Mouse (Mus musculus) cerebral cortex, adult 2 months (tissue): ENCODE measurements around the gene Nudt8.

Experiments used
- WGBS: fragments of 180-500 bp; shearing (Covaris S2); methylation state at CpG from one replicate; pipeline ENCODE4 v1.1.7; 2018; 5-methylcytosine and 5-hydroxymethylcytosine counted together

Nudt8 gene

DNA sequence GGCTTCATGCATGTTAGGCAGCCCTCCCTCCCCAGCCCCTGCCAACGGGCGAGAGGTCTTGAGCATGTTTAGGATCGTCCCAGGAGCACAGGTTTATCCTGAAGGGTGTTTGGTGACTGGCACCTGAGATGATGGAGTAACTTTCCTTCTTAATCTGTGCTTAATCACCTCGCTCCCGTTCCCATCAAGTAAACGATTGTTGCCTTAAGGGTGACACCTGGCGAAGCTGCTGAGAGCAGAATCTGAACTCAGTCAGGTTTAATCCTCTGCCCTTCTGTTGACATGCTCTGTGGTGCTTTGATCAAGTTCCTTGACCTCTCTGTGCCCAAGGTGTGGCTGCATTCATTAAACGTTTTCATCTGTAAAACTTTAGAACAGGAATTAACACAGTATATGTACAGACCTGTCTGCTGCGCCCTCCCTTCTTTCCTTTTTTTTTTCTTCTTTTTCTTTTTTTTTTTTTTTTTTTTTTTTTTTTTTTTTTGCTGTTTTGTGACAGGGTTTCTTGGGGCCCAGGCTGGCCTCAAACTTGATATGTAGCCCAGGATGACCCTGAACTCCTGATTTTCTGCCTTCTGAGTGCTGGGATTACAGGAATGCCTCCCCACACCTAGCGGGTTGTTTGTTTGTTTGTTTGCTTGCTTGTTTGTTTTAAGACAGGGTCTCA is 17.7 kb downstream of the Nudt8 start:
- 72% methylated on average over 10 of the region's 10 CpGs for WGBS

DNA sequence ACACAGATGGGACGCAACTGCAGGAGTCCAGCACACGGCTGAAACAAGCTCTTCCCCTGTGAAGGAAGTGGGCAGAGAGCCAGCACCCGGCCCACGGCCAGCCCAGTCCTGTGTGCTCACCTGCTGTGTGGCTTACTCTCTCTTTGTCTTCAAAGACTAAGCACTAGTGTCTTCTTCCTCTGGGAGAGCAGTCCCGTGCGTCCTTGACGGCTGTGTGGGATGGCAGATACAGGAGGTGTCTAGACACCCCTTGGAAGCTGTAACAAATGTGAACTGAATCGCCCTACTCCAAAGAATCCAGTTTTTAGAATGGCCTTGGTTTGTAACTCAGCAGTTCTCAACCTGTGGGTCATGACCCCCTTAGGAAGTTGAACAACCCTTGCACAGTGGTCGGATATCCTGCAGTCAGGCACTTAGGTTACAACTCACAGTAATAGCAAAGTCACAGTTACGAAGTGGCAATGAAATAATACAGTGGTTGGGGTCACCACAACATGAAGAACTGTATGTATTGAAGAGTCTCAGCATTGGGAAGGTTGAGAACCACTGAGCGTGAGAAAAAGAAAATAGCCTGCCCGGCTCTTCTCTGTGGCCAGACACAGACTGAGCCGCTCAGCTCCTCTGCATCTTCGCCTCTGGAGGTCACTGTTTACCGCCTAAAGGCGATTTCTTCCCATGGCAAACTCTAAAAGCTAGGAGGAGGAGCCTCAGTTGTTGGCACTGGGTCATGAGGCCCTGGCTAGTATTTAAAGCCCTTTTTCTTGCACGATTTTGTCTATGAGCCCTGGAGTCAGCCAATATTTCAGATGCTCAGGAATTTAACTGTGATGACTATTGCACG is 18.6 kb downstream of the Nudt8 start:
- WGBS: 20% methylated on average over 18 of the region's 18 CpGs

DNA sequence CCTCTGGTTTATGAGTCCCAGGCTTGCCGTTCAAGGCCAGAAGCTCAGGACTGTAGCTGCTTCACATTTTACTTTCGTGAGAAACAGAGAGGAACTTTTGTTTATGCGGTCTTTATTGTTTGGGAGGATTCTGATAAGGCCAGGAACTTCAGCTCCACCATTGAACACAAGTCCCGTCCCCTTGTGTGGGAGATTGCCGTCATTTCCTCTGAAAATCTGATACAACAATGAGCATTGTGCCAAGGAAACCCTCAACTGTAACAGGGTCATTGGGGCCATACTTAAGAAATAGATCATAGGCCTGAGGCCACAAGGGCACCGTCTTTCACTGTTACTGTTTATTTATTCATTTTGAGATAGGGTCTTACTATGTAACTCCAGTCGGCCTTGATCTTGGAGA is 22.8 kb downstream of the Nudt8 start:
- 81% methylated on average over 7 of the region's 7 CpGs for WGBS

DNA sequence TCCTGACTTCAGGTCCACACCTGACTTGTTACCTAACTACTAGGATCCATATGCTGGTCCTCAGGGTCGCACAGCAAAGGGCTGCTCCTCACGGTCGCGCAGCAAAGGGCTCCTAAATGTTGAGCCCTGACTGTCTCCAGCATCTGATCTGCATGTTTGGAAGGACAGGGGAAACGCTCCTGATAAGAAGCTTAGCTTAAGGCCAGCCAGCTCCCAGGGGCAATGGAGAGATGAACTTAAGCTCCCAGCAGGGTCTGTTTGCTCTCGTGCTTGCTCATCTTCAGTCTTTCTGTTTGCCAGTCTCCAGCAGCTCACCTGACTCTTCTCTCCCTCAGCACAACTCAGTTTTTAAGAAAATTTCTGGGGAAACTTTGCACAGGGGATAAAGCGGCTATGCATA is 32.3 kb downstream of the Nudt8 start:
- WGBS: 79% methylated on average over 7 of the region's 7 CpGs

DNA sequence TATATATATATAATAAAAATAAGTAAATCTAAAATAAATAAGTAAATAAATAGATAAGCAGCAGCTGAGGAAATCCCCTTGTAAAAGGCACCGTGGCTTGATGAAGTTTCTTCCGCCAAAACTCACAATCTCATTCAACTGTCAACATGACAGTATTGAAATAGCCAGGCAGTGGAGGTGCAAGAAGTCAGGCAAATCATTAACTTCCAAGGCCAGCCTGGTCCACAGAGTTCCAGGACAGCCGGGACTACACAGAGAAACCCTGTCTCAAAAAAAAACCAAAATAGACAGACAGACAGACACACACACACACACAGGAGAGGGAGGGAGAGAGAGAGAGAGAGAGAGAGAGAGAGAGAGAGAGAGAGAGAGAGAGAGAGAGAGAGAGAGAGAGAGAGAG is 32.9 kb downstream of the Nudt8 start:
- WGBS: 82% methylated on average over 3 of the region's 3 CpGs

DNA sequence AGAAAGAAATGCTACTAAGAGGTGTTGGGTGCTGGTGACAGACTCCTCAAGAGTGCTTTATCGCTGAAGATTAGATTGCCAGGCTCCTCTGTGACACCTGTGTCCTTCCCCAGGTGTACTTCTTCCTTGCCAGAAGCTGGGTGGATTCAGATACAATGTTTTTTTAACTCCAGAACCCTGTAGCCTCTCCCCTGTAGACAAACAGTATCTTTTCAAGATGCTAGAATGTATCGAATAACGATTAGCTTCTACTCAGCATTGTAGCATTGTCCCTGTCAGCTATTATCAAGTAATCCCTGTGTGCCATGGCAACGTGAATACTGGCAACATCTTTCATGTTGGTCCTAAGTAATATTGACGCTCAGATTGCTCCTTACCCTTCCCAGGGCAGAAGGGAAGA is 33.4 kb downstream of the Nudt8 start:
- WGBS: 61% methylated on average over 5 of the region's 5 CpGs

DNA sequence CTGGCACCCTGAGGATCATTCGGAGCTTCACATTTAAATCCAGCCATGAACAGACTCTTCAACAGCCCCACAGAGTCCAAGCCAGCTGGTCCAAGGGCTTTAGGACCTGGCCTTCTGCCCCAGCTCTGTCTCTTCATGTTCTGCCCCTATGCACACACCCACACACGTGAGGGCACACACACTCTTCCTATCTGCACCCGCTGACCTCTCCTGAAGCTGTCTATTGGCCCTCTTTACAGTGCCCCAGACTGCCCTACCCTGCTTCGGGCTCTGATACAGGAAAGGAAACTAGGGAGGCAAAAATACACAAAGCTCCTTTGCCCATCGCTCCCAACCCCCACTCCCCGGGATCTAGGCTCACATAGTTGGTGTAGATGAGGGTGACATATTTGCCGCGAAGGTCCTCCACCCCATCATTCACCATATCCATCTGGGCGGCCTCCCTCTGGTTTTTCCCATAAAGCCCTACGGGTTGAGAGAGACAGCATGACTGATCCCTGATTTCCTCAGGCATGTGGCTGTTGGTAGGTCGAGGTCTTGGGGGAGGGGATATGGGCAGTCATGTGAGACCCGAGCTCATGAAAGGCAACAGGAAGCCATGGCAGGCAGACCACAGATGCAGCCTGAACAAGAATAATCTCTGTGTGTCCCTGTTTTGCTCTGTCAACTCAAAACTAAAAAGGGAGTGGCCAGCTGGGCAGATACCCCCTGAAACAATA is 36.1 kb downstream of the Nudt8 start:
- WGBS: 79% methylated on average over 12 of the region's 12 CpGs

DNA sequence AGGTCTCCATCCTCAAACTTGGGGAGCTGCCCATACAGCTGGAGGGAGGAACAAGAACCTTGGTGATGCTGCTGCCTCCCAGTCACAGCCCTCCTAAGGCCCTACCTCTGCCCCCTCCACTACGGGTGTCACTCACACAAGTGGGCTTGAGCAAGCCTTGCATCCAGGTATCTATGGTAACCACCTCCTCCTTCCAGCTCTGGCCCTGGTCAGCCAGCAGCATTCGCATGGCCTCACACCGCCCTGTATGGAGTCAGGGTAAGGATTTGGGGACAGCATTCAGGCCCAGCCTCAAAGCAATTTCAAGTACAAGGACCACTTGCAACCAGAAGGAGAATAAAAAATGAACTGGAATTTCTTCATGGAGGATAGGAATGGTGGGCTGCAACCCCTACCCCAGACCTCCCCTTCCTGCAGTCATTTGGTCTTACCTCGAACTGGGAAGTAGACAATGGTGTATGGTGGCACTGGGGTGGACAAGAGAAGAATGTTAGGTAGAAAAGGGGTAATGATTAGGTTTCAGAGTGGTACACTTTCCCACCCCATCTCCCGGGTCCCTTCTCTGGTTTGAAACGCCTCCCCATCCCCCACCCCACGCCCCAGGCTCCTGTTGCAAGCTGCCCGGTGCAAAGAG is 36.9 kb downstream of the Nudt8 start:
- WGBS: 18% methylated on average over 7 of the region's 8 CpGs

DNA sequence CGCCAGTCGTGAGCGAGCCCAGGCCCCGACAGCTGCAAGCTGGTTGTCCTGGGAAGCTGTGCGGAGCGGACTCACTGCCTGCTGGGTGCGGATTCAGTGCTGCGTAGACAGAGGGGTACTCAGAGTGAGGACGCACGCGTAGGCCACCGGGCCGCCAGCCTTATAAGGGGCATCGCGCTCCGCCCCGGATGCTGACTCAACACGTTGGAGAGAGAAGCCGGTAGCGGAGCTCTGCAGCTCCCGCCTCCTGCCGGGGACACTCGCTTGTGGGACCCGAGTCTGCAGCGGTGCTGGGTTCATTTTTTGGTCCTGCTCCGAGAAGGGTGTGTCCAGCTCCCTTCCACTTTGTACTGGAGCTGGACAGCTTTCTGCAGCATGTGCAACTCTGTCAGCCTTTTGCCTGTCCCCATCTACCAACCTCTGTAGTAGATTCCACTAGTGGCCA is 37.4 kb downstream of the Nudt8 start, which contains the start of gene Gstp1:
TSS of gene Gstp1 (minus strand) at position 198 of the 445 bp plus-strand sequence.
- WGBS: under 1% methylated on average over 26 of the region's 26 CpGs

DNA sequence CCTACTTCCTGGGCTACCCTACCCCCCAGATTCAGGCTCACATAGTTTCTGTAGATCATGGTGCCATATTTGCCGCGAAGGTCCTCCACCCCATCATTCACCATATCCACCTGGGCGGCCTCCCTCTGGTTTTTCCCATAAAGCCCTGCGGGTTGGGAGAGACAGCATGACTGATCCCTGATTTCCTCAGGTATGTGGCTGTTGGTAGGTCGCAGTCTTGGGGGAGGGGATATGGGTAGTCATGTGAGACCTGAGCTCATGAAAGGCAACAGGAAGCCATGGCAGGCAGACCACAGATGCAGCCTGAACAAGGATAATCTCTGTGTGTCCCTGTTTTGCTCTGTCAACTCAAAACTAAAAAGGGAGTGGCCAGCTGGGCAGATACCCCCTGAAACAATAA is 40.6 kb downstream of the Nudt8 start:
- 93% methylated on average over 5 of the region's 5 CpGs for WGBS

DNA sequence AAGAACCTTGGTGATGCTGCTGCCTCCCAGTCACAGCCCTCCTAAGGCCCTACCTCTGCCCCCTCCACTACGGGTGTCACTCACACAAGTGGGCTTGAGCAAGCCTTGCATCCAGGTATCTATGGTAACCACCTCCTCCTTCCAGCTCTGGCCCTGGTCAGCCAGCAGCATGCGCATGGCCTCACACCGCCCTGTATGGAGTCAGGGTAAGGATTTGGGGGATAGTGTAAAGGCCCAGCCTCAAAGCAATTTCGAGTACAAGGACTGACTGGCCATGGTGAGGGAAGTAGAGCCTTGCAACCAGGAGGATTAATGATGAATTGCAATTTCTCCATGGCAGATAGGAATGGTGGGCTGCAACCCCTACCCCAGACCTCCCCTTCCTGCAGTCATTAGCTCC is 41.1 kb downstream of the Nudt8 start:
- WGBS: 91% methylated on average over 3 of the region's 4 CpGs

DNA sequence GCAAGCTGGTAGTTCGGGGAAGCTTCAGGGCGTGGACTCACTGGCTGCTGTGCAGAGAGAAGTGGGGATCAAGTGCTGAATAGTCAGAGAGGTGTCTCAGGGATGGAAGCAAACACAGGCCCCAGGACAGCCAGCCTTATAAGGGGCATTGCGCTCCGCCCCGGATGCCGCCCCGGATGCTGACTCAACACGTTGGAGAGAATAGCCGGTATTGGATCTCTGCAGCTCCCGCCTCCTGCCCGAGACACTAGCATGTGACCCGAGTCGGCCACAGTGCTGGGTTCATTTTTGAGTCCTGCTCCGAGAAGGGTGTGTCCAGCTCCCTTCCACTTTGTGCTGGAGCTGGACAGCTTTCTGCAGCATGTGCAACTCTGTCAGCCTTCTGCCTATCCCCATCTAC is 41.7 kb downstream of the Nudt8 start:
- WGBS: 77% methylated on average over 14 of the region's 14 CpGs

DNA sequence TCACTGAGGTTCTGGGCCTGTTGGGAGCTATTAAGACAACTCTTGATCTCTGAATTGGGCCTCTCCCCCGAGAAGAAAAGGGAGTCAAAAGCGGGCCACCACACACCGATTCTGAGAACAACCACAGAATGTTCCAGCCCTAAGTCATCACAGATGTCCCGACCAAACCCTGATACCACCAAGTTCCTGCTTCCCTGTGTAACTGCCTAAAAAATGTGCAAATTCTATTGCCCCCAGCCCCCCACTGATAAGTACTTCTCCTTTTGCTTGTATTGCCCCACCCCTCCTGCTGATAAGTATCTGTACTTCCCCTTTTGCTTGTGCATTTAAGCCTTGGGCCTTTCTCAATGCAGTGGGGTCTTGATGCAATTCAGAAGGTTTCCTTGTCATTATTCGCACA is 43.7 kb downstream of the Nudt8 start:
- WGBS: 90% methylated on average over 5 of the region's 5 CpGs

DNA sequence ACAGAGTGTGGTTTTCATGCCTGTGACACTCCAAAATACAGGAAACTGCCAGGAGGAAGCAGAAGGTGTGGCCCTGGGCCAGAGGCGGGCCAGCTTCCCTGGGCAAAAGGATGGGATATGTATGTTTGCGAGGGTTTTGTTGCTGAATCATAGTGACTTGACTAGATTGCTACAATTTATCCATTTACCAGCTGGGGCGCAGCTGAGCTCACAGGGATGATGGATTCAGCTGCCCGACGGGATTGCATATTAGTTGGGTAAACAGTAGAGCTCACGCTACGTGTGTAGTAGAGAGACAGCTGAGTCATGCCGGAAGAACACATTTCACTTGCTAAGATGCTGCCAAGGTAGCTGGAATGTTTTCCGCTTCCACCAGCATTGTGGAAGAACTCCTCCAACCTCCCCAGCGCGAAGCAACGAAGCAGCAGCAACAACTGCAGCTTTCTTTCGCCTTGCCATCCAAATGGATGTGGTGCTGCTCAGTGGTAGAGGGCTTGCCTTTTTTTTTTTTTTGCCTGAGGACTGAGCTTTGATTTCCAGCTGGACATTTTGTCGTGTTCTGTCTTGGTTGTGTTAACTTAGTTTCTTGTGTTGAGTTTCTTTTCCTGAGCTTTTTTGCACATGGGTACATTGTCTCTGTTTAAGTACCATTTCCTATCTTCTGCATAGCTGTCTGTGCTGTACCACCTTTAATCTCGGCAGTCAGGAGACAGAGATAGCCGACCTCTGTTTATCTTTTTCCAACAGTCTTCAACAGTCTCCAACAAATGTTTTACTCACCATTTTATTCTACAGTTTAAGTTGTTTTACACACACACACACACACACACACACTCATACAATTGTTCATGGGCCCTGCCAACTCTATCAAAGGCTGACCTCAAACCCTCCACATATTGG is 45.8 kb downstream of the Nudt8 start, which contains the start of gene Gstp2:
TSS of gene Gstp2 (minus strand) at position 58 of the 900 bp plus-strand sequence.
- 15% methylated on average over 16 of the region's 16 CpGs for WGBS

DNA sequence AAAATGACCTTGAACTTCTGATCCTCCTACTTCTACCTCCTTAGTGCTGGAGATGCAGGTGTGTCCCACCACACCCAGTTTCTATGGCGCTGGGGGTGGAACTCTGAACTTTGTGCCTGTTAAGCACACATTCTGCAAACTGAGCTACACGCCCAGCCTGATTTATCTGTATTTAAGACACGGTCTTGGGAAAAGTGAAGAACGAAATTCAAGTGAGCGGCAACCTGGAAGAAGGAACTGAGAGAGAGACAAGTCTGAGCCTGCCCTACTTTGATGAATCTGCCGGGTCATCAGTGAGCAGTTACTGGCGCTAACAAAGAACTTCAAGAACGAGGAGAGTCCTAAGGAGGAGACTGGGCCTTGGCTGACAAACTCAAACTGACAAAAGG is 46.5 kb downstream of the Nudt8 start:
- 89% methylated on average over 8 of the region's 8 CpGs for WGBS

DNA sequence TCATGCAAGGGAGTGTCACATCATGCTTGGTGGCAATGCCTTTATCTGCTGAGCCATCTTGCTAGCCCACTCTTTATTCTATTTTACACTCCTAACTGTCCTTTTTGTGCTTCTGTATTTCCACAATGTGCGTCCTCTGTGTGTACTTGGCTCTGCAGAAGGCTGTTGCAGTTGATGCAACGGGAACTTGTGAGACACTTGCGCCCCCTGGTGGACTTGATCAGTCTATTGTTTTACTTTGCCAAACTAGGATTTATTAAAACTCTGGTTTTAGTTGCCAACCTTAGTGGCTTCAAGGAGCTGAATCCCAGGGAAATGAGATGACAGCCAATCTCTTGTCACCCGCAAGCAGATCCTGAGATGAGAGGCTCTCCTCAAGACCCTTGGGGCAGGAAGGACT is 47.5 kb downstream of the Nudt8 start:
- 12% methylated on average over 4 of the region's 4 CpGs for WGBS

DNA sequence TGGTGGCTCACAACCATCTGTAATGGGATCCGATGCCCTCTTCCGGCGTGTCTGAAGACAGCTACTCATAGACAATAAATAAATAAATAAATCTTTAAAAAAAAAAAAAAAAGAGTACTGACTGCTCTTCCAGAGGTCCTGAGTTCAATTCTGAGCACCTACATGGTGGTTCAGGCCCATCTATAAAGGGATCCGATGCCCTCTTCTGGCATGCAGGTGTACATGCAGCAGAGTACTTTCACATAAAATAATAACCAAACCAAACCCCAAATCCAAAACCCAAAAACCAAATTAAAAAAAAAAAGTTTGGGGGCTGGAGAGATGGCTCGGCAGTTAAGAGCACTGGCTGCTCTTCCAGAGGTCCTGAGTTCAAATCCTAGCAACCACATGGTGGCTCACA is 48.7 kb downstream of the Nudt8 start:
- 89% methylated on average over 5 of the region's 5 CpGs for WGBS

DNA sequence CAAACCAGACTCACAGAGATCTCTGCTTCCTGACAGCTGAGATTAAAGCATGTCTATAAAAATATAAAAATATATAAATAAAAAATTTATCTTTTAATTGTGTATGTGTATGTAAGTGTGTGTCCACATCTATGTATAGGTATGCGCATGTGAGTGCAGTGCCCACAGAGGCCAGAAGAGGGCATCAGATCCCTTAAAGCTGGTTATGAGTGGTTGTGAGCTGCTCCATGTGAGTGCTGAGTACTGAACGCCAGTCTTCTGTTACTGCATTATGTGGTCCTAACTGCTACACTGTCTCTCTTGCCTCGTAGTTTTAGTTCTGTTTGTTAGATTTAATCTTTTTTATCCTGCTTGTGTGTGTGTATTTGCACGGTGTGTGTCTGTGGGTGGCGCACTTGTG is 50.6 kb downstream of the Nudt8 start:
- 92% methylated on average over 5 of the region's 5 CpGs for WGBS
